Mouse (Mus musculus): ENCODE measurements around the gene Ino80d. TPM values are rescaled to one million over a fixed set of nuclear protein-coding genes. Genes with fewer than 3 reads are reported as not detected.
A peak's percentile ranks its signal among the peaks of the same experiment; 100 is the strongest.
"Not testable (repeated sequence)": the region's sequence is repeated elsewhere in the genome, so short reads cannot be mapped to it uniquely, and the experiment has no call there.

Gene Ino80d
- polyA plus RNA-seq (2015; fragmentation: Nextera tagmentation; extraction: Ambion mirVana): 4.3 and 5.9 TPM in 2 replicates

DNA sequence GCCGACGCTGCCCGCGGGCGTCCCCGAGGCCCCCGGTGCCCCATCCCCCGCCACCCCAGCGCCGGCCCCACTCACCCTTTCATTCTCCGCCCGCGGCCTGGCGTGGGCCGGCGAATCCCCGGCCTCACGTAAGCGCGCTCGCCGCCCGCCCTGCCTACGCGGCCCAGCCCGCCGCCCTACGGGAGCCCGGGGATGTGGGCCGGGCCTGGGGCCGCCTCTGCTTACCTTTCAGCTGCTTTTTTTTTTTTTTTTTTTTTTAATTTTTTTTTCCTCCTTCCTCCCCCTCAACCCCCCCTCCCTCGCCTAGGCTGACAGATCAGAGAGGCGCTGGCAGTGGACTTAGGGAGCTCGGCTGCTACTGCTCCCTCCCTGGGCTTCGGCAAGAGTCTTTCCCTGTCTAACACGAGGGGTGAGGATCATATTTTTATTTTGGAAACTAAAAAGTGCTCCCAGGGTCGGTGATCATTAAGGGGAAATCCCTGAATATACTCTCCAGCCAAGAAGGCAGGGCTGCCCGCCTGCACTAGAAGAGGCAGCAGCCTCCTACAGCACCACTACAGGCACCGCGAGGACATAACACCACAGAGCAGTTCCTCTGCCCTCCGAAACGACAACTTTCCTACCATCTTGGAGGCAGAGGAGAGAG is at the start of gene Ino80d:
Gene Ino80d, minus strand, starts transcription at position 532 of the 646 bp plus-strand sequence.
- peaks cover 2% of the 10 kb centered on the region; the same call in 1 of the 2 replicates for H3K36me3 ChIP-seq (ENCODE audit: control insufficient read depth, insufficient read depth, low read length)

DNA sequence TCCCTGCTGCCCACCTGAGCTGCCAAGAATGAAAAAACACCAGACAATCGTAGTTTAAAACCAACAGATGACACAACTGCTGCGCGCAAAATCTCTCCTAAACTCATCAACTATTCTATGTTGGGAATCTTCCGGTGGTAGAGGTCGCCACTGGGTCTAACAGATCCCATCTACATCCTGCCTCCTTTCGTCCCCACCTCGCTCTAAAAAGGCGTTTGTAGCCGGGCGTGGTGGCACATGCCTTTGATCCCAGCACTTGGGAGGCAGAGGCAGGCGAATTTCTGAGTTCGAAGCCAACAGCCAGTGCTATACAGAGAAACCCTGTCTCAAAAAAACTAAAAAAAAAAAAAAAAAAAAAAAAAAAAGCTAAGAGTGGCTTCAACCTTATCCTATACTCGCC is 25.8 kb upstream of the Ino80d start:
- H3K4me3 ChIP-seq (ENCODE audit: low read depth, low read length): no peak overlapping the region
- peaks cover 9% of the 10 kb centered on the region; the same call in 1 of the 2 replicates for H3K36me3 ChIP-seq (ENCODE audit: control insufficient read depth, insufficient read depth, low read length)
- no peak overlapping the region for H3K27ac ChIP-seq (replicated peaks)
- no peaks in the 10 kb centered on the region for H3K27me3 ChIP-seq (ENCODE audit: control insufficient read depth, insufficient read depth, low read length)
- H3K9ac ChIP-seq (ENCODE audit: low read length): no peak overlapping the region
- DNase-seq (ENCODE audit: low spot score): no peak
- no peaks in the 10 kb centered on the region for H3K4me1 ChIP-seq (replicated peaks; ENCODE audit: control insufficient read depth, insufficient read depth)
- WGBS: 95% methylated on average over 13 of the region's 13 CpGs
- no peaks in the 10 kb centered on the region for H3K9me3 ChIP-seq (ENCODE audit: control insufficient read depth, low read length)
- no peak overlapping the region for H3K4me2 ChIP-seq (replicated peaks; ENCODE audit: low read depth)
- TF ChIP-seq CTCF (IDR thresholded peaks at IDR 0.05; ENCODE audit: low read depth) (no peak), EP300 (optimal IDR thresholded peaks at IDR 0.05) (no peak)
- ATAC-seq (ENCODE audit: low FRiP score, low TSS enrichment): no peak

More for the DNA sequence above, at the start of gene Ino80d:
- WGBS: 0% methylated on average over 26 of the region's 42 CpGs
- Histone ChIP-seq H3K9me3 (ENCODE audit: control insufficient read depth, low read length) (no peaks in the 10 kb centered on the region), H3K27me3 (ENCODE audit: control insufficient read depth, insufficient read depth, low read length) (no peaks in the 10 kb centered on the region), H3K4me1 (replicated peaks; ENCODE audit: control insufficient read depth, insufficient read depth) (0 out of 2 replicates have a peak, but pooled peaks cover 3% of the 10 kb centered on the region), H3K4me3 (ENCODE audit: low read depth, low read length) (peak within 1 kb of the TSS; percentile 96), H3K27ac (replicated peaks) (peak within 1 kb of the TSS; percentile 100), H3K4me2 (replicated peaks; ENCODE audit: low read depth) (peak within 1 kb of the TSS; percentile 82), H3K9ac (ENCODE audit: low read length) (peak within 1 kb of the TSS; percentile 100)
- peak; percentile 94 for ATAC-seq (ENCODE audit: low FRiP score, low TSS enrichment)
- DNase-seq (ENCODE audit: low spot score): peak; percentile 84
- TF ChIP-seq EP300 (optimal IDR thresholded peaks at IDR 0.05) (no peak), CTCF (IDR thresholded peaks at IDR 0.05; ENCODE audit: low read depth) (peak; percentile 75)

DNA sequence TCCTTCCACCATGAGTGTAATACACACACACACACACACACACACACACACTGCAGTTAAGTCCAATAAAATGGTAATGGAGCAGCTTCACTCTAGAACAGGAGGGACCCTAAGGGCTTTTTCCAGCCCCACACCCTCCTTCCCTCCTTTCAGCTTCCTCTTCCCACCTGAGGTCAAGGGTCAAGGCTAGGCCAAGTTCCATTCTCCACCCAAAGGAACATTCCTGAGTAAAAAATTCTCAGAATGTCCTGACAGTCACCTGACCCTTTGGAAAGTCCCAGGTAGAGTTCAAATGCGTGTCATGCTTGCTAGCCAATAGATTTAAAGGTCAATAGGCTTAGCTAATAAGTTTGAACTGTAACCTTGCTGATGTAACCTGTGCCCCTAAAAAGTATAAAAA is 24.1 kb upstream of the Ino80d start:
- not testable (repeated sequence) for H3K36me3 ChIP-seq (ENCODE audit: control insufficient read depth, insufficient read depth, low read length); H3K4me1 ChIP-seq (replicated peaks; ENCODE audit: control insufficient read depth, insufficient read depth); H3K9me3 ChIP-seq (ENCODE audit: control insufficient read depth, low read length); H3K9ac ChIP-seq (ENCODE audit: low read length); H3K4me3 ChIP-seq (ENCODE audit: low read depth, low read length); DNase-seq (ENCODE audit: low spot score); H3K4me2 ChIP-seq (replicated peaks; ENCODE audit: low read depth); ATAC-seq (ENCODE audit: low FRiP score, low TSS enrichment); H3K27me3 ChIP-seq (ENCODE audit: control insufficient read depth, insufficient read depth, low read length); H3K27ac ChIP-seq (replicated peaks)
- 86% methylated on average over 1 of the region's 1 CpGs for WGBS

DNA sequence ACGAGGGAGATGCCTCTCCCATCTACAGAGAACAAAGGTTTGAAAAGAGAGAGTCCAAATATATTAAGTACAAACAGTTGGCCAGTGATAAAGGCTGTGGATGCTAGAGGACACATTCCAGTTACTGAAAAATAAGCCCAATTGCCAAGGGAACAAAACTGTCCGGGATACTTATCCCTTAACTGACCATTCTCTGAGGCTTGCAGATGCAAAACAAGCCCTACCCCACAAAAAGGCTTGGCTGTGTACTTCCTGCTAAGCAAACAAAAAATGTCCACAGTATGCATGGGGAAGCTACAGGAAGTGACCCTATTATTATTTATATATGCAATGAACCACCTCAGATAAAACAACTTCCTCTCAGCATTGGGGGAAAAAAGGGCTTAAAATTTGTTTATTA is 23.5 kb upstream of the Ino80d start:
- no peak for TF ChIP-seq EP300 (optimal IDR thresholded peaks at IDR 0.05)
- no peak for TF ChIP-seq CTCF (IDR thresholded peaks at IDR 0.05; ENCODE audit: low read depth)
- DNase-seq (ENCODE audit: low spot score): no peak
- WGBS: 78% methylated on average over 2 of the region's 2 CpGs

DNA sequence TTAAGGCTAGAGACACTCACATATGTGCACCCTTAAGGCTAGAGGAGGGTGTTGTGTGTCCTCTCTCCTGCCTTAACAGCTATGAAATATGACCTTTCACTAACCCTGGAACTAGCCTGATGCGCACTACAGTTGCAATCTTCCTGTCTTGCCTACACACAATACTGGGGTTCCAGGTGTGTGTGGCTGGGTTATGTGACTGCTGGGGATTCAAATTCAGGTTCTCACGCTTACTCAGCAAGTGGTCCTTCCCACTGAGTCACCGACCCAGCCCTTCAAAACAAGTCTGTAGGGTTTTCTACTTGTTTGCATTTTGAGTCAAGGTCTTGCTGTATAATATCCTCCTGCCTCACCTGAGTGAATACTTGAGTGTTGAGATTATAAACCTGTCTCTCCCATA is 20.1 kb upstream of the Ino80d start:
- WGBS: 65% methylated on average over 3 of the region's 3 CpGs

More for the DNA sequence above, 23.5 kb upstream of the Ino80d start:
- H3K27ac ChIP-seq (replicated peaks): no peak overlapping the region
- no peak overlapping the region for H3K4me2 ChIP-seq (replicated peaks; ENCODE audit: low read depth)
- no peak for ATAC-seq (ENCODE audit: low FRiP score, low TSS enrichment)
- H3K36me3 ChIP-seq (ENCODE audit: control insufficient read depth, insufficient read depth, low read length): peaks cover 5% of the 10 kb centered on the region; the same call in 1 of the 2 replicates
- H3K9ac ChIP-seq (ENCODE audit: low read length): no peak overlapping the region
- H3K9me3 ChIP-seq (ENCODE audit: control insufficient read depth, low read length): no peaks in the 10 kb centered on the region
- H3K4me1 ChIP-seq (replicated peaks; ENCODE audit: control insufficient read depth, insufficient read depth): no peaks in the 10 kb centered on the region
- H3K4me3 ChIP-seq (ENCODE audit: low read depth, low read length): no peak overlapping the region
- no peaks in the 10 kb centered on the region for H3K27me3 ChIP-seq (ENCODE audit: control insufficient read depth, insufficient read depth, low read length)

DNA sequence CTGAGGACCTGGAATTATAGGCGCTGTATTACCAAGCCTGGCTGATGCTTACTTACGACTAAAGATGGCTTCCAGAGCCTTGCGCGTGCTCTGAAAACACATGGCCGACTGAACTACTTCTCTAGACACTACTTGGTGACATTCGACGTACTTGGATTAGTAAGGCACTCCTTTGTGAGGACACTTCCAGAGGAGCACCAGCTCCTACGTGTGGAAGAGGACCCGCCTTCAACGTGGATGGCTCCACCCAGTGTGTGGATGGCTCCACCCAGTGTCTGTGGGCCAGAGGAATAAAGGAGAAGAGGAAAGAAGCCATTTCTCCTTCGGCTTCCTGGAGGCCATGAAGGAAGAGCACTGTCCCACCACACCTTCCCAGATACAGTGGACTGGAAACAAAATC is 17.3 kb upstream of the Ino80d start:
- WGBS: 86% methylated on average over 11 of the region's 11 CpGs
- H3K27ac ChIP-seq (replicated peaks): no peak overlapping the region
- no peaks in the 10 kb centered on the region for H3K36me3 ChIP-seq (ENCODE audit: control insufficient read depth, insufficient read depth, low read length)
- DNase-seq (ENCODE audit: low spot score) (no peak), ATAC-seq (ENCODE audit: low FRiP score, low TSS enrichment) (no peak)
- H3K4me3 ChIP-seq (ENCODE audit: low read depth, low read length): no peak overlapping the region
- H3K4me2 ChIP-seq (replicated peaks; ENCODE audit: low read depth): no peak overlapping the region
- H3K9ac ChIP-seq (ENCODE audit: low read length): no peak overlapping the region
- no peaks in the 10 kb centered on the region for H3K27me3 ChIP-seq (ENCODE audit: control insufficient read depth, insufficient read depth, low read length)
- TF ChIP-seq CTCF (IDR thresholded peaks at IDR 0.05; ENCODE audit: low read depth) (no peak), EP300 (optimal IDR thresholded peaks at IDR 0.05) (no peak)
- H3K9me3 ChIP-seq (ENCODE audit: control insufficient read depth, low read length): 0 out of 2 replicates have a peak, but pooled peaks cover 3% of the 10 kb centered on the region
- H3K4me1 ChIP-seq (replicated peaks; ENCODE audit: control insufficient read depth, insufficient read depth): peaks cover 3% of the 10 kb centered on the region; the same call in 1 of the 2 replicates

More for the DNA sequence above, 20.1 kb upstream of the Ino80d start:
- peaks cover 4% of the 10 kb centered on the region; the same call in 1 of the 2 replicates for H3K36me3 ChIP-seq (ENCODE audit: control insufficient read depth, insufficient read depth, low read length)
- no peaks in the 10 kb centered on the region for H3K9me3 ChIP-seq (ENCODE audit: control insufficient read depth, low read length)
- H3K4me3 ChIP-seq (ENCODE audit: low read depth, low read length): no peak overlapping the region
- no peak overlapping the region for H3K27ac ChIP-seq (replicated peaks)
- H3K27me3 ChIP-seq (ENCODE audit: control insufficient read depth, insufficient read depth, low read length): no peaks in the 10 kb centered on the region
- no peak for DNase-seq (ENCODE audit: low spot score)
- no peak overlapping the region for H3K4me2 ChIP-seq (replicated peaks; ENCODE audit: low read depth)
- TF ChIP-seq EP300 (optimal IDR thresholded peaks at IDR 0.05) (no peak), CTCF (IDR thresholded peaks at IDR 0.05; ENCODE audit: low read depth) (no peak)
- ATAC-seq (ENCODE audit: low FRiP score, low TSS enrichment): no peak
- no peaks in the 10 kb centered on the region for H3K4me1 ChIP-seq (replicated peaks; ENCODE audit: control insufficient read depth, insufficient read depth)
- no peak overlapping the region for H3K9ac ChIP-seq (ENCODE audit: low read length)
